Mouse (Mus musculus) bone marrow macrophage, adult 2 months (primary cell): ENCODE data around the gene Mad1l1. TPM values are rescaled to one million over a fixed set of nuclear protein-coding genes. Genes with fewer than 3 reads are reported as not detected.

Experiments used
- H3K27ac ChIP-seq: 2 replicates; pipeline ENCODE4 v1.5.1; 2012; ENCODE audit warnings: low read depth, low read length; ENCODE audit not compliant: insufficient read depth
- H3K4me1 ChIP-seq: 2 replicates; pipeline ENCODE4 v1.6.1; 2012; ENCODE audit warnings: low read length; ENCODE audit not compliant: control insufficient read depth, insufficient read depth
- H3K4me3 ChIP-seq: 2 replicates; pipeline ENCODE4 v1.5.1; 2012; ENCODE audit warnings: mild to moderate bottlenecking, low read length, moderate library complexity; ENCODE audit not compliant: insufficient read depth
- CTCF ChIP-seq: IDR thresholded peaks from 2 replicates; pipeline ENCODE4 v1.5.1; 2012; ENCODE audit warnings: low read depth, mild to moderate bottlenecking, low read length, moderate library complexity
- POLR2A ChIP-seq: IDR thresholded peaks from 2 replicates; pipeline ENCODE4 v1.6.1; 2012; ENCODE audit warnings: mild to moderate bottlenecking, low read depth, low read length, borderline replicate concordance
- polyA plus RNA-seq: library from polyadenylated mRNA; stranded (reverse); fragments of >200 nt; gene quantifications from 2 replicates; pipeline ENCODE4 v1.2.4, GENCODE M21; 2012; ENCODE audit not compliant: missing spikeins, insufficient read depth, insufficient read length

Mad1l1 gene
- polyA plus RNA-seq, 1 experiment, result 16.5 TPM

DNA sequence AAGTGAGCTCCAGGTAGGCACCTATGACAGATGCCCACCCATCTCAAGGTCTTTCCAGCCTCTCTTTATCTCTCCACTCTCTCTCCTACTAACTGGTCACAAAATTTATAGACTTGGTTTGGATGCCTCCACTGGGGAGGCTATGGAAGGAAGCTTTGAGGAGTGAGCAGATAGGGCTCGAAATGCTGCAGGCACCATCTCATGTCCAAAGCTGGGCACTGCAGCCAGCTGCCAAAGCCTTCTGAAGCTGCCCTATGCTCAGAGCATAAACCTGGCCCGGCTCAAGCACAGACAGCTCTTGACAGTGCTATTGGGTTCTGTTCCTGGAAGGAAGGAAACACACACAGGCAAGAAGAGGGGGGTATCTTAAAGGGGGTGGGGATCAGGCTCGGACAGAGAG, 71.0 kb downstream of the Mad1l1 start:
- no peak for TF ChIP-seq POLR2A
- TF ChIP-seq CTCF, result no peak
- Histone ChIP-seq H3K4me1 (no peaks in the 10 kb centered on the region), H3K27ac (no peak overlapping the region), H3K4me3 (no peak overlapping the region)

DNA sequence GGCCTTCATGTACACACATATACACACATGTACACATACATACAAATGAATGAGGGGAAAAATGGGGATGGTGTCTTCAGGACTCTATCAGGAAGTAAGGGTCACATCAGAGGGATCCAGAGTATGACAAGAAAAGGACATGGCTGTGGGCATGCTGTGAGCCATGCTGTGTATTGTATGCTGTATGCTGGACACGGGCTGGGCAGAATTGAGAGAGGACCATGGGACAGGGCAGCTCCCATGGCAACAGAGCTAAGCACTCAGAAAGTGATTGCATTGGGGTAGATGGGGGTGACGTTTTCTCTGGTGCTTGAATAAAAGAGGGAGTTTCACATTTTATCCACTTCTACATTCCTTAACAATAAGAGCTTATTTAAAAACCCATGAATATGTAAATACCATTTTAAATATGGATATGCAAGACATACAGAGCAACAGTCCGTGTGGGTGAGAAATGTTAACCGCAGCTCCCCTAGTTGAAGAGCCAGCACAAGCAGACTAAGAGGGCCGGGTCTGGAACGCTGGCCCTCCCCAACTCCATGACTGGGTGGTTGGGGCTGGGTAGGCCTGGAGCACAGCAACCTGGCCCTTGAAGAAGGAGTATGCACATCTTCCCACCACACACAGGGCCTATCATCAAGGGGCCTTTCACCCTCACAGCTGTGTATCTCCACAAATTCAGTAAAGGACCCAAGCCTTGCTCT, 71.8 kb downstream of the Mad1l1 start:
- H3K4me3 ChIP-seq, result no peak overlapping the region
- no peak for TF ChIP-seq POLR2A
- TF ChIP-seq CTCF, result no peak
- H3K27ac ChIP-seq, result no peak overlapping the region
- H3K4me1 ChIP-seq, result no peaks in the 10 kb centered on the region

DNA sequence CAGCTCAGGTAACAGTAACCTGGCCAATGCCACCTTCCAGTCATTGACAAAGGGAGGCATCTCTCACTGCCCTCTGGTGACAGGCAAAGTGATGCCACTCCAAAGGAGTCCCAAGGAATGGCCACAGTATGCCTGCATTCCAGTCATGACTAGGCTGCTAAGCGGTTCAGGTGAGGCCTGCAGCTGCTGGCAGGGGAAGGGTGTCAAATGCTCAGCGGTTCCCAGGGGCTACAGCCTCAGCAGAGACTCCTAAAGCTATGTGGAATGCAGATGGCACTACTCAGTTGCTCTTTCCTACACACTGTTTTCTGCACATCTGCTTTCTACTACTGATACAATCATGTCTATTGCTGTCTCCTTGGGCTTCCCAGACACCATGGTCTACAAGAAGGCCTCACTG, 73.3 kb downstream of the Mad1l1 start:
- no peak for TF ChIP-seq POLR2A
- TF ChIP-seq CTCF, result no peak
- H3K4me1 ChIP-seq, result no peaks in the 10 kb centered on the region
- H3K4me3 ChIP-seq, result no peak overlapping the region
- no peak overlapping the region for H3K27ac ChIP-seq

DNA sequence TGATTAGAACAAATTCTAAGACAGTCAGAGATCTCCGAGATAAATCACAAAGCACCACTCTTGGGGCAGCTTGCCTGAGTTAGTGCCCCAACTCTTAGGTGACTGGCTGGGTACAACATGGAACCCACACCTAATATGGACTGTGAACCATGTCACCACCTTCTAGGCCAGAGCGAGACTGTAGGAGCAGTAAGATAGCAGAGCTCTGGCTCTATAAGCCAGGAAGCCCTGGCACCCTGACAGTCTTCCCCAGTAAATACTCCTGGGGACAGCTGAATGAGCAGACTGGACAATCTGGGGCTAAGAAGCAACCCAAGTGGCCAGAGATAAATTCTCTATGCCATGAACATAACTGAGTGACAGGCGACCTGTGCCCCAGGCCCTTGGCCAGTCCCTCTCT, 81.1 kb downstream of the Mad1l1 start:
- H3K27ac ChIP-seq, result no peak overlapping the region
- no peak overlapping the region for H3K4me3 ChIP-seq
- 0 out of 2 replicates have a peak, but pooled peaks cover 2% of the 10 kb centered on the region for H3K4me1 ChIP-seq
- TF ChIP-seq POLR2A, result no peak
- TF ChIP-seq CTCF, result no peak

DNA sequence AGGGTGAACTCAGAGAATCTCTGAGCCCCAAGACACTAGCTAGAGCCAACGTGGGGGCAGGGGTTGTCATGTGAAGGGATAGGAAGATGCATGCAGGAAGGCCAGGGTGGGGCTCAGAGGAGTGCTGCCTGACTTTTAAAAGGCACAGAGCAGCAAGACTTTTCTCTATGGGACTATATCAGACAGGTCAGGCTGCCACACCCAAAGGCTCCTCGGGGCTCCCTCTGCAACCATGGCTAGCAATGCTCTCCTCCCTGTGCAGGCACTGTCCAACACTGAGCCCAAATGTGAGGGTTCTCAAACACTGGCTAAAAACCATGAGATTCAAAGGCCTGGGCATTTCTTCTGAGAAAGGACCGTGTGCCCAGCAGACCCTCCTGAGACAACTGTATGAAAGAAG, 82.5 kb downstream of the Mad1l1 start:
- H3K4me3 ChIP-seq, result no peak overlapping the region
- no peak overlapping the region for H3K27ac ChIP-seq
- TF ChIP-seq CTCF (no peak), POLR2A (no peak)
- 0 out of 2 replicates have a peak, but pooled peaks cover 2% of the 10 kb centered on the region for H3K4me1 ChIP-seq

DNA sequence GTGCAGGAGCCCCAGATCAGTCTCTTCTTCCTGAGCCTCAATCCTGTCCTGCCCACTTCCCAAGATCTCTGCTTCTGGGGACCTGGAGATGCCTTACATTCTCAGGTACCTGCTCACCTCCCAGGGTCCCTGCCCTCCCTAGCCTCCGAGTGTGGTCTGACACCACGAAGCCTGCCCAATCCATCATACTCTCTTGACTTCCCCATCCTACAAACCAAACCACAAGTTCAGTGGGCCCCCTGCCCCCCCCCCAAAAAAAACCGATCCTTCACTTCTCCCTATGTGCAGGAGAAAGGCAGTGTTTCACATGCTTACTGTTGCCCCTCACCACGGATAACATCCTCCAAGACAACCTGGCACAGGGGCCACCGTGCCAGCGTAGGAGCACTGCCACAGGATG, 90.5 kb downstream of the Mad1l1 start:
- Histone ChIP-seq H3K27ac (no peak overlapping the region), H3K4me1 (peaks cover 23% of the 10 kb centered on the region), H3K4me3 (no peak overlapping the region)
- TF ChIP-seq CTCF (no peak), POLR2A (no peak)

DNA sequence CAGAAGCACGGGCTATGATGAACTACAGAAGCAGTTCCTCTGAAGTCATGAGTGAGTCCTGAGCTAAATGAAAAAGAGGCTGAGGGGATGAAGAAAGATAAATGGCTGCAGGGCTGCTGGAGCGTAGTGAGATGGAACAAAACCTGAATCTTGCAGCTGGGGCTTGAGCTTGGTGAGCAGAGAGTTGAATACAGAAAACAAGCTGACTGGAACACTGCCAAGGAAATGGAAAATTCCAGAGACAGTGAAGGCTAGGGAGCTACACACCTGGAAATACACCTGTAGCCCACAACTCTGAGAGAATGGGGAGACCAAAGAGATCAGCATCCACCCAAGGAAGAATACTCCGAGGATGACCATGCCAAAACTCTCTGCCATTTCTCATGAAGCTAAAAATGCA, 93.0 kb downstream of the Mad1l1 start:
- Histone ChIP-seq H3K27ac (no peak overlapping the region), H3K4me3 (no peak overlapping the region), H3K4me1 (peaks cover 44% of the 10 kb centered on the region)
- TF ChIP-seq POLR2A (no peak), CTCF (no peak)

DNA sequence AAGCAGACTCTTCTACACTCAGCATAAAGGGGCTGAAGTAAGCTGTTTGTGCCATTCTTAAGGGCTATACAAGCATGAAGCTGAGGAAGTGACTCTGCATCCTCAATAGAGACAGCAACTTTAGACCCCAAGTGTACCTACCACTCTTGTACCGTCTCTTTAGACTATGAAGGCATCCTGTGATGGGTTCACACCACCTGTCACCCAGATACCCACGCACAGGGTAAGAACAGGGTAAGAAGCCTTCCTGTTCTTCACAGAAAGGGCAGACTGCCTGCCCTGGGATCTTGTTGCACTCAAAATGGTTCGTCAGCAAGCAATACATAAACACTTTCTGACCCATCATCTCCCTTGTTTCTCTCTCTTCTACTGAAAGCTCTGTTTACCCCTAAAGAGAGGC, 94.5 kb downstream of the Mad1l1 start:
- no peak overlapping the region for H3K27ac ChIP-seq
- no peak for TF ChIP-seq CTCF
- TF ChIP-seq POLR2A, result no peak
- H3K4me3 ChIP-seq, result no peak overlapping the region
- H3K4me1 ChIP-seq, result peaks cover 44% of the 10 kb centered on the region

DNA sequence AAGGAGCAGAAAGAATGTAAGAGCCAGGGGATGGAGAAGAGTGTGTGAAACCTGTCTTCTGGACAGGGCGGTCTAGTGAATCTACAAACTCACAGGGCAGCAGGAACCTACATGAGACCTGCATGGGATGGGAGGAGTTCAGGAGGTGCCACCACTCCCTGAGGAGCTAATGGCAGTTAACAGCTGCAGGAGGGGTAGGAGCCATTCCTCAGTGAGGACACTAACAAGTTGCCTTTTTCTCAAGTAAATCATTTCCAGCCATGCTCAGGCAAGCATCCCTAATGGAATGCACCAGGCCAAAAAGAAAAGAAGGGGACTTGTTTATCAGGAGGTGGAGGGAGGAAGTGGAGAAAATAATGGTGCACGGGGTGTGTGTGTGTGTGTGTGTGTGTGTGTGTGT, 95.5 kb downstream of the Mad1l1 start:
- peaks cover 41% of the 10 kb centered on the region for H3K4me1 ChIP-seq
- peak overlapping the region; percentile 72 for H3K27ac ChIP-seq
- TF ChIP-seq CTCF, result no peak
- H3K4me3 ChIP-seq, result no peak overlapping the region

DNA sequence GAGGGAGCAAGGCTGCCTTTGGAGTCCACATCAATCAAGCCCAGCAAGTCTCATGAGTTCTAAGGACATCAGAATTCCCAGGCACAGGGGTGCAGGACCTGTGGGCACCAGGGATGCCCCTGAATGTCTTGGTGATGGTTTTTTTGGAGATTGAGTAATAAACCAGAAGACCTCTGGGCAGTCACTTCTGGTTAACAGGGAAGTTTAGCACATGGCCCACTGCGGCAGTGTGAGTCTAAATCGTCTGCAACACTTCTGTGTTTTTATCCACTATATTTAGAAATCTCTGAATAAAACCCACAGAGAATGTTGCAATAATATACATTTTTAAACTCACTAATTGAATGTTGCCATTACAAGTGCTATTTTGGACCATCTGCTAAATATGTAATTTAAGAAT, 96.2 kb downstream of the Mad1l1 start:
- Histone ChIP-seq H3K4me3 (no peak overlapping the region), H3K4me1 (peaks cover 36% of the 10 kb centered on the region), H3K27ac (peak overlapping the region; percentile 72)
- TF ChIP-seq CTCF (no peak), POLR2A (no peak)
